Mouse (Mus musculus) lung, postnatal 25 days (tissue): Measurements from ENCODE around the gene 3100002H09Rik.
A peak's percentile ranks its signal among the peaks of the same experiment; 100 is the strongest.

Experiments used
- DNase-seq: peaks from one replicate; pipeline ENCODE4 v3.0.0; 2022; ENCODE audit warnings: low spot score

The 3100002H09Rik gene

DNA sequence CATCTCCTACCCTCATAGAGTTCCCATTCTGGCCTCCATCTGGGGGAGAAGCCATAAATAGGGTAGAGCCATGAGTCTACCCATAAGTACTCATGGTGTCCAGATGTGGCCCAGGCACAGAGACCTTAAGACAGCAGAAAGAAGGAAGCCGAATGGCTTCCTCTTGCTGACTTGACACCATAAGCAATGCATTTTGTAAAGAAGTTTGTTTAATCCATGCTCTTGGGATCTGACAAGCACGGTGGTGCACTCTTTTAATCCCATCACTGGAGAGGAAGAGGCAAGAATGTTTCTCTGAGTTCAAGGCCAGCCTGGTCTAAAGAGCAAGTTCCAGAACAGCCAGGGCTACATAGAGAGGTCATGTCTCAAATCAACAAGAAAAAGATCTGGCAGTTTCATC is at the start of gene 3100002H09Rik:
Gene 3100002H09Rik (minus strand): TSS at position 101 of the 400 bp plus-strand sequence.
- no peak for DNase-seq

DNA sequence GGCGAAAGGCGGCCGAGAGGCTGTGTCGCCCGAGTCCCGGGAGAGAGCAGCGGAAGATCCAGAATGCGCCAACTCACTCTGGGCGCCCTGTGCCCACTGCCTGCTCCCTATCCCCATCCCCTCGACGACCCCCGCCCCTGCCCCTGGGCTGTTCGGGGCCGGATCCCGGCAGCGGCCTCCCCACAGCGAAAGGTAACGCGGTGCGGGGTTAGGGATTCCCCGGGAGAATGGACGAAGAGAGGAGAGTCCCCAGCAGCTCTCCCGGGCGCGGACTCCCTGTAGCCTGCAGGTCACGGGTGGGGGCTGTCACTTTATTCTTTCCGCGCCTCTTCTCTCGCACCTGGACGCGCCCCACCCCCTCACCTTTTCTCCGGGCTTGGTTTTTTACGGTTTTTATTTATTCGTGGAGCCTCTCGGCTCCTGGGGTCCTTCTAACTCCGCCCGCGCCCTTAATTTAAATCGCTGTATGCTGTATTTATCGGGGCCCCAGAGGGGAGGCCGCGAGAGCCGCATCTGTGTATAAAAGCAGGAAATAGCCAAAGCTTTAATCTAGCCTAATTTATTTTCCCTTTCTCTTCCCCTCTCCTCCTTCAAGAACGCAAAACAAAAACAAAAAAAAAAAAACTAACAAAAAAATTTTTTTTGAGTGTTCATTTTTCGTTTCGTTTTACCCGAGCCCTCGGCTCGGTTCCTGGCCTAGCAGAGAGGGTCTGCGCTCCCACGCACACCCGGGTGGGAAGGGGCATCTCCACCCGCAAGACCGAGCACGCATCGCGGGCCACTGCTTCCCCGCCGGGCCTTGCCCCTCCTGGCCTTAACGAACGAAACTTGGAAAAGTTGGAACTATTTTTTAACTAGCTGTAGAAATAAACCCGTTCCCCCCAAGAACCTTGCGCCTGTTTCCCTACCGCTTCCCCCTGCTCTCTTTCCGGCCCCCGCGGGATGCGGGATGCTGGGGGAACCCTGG is 48.9 kb upstream of the 3100002H09Rik start:
- no peak for DNase-seq

DNA sequence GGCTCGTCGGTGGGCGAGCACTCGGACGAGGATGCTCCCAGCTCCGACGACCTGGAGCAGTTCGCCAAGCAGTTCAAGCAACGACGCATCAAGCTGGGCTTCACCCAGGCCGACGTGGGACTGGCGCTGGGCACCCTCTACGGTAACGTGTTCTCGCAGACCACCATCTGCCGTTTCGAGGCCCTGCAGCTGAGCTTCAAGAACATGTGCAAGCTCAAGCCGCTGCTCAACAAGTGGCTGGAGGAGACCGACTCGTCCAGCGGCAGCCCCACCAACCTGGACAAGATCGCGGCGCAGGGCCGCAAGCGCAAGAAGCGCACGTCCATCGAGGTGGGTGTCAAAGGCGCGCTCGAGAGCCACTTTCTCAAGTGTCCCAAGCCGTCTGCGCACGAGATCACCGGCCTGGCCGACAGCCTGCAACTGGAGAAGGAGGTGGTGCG is 47.8 kb upstream of the 3100002H09Rik start:
- DNase-seq = no peak

DNA sequence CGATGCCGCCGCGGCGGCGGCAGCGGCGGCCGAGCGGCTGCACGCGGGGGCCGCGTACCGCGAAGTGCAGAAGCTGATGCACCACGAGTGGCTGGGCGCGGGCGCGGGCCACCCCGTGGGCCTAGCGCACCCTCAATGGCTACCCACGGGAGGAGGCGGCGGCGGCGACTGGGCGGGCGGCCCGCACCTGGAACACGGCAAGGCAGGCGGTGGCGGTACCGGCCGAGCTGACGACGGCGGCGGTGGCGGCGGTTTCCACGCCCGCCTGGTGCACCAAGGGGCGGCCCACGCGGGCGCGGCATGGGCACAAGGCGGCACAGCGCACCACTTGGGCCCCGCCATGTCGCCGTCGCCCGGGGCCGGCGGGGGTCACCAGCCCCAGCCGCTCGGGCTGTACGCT is 47.2 kb upstream of the 3100002H09Rik start:
- DNase-seq = no peak

DNA sequence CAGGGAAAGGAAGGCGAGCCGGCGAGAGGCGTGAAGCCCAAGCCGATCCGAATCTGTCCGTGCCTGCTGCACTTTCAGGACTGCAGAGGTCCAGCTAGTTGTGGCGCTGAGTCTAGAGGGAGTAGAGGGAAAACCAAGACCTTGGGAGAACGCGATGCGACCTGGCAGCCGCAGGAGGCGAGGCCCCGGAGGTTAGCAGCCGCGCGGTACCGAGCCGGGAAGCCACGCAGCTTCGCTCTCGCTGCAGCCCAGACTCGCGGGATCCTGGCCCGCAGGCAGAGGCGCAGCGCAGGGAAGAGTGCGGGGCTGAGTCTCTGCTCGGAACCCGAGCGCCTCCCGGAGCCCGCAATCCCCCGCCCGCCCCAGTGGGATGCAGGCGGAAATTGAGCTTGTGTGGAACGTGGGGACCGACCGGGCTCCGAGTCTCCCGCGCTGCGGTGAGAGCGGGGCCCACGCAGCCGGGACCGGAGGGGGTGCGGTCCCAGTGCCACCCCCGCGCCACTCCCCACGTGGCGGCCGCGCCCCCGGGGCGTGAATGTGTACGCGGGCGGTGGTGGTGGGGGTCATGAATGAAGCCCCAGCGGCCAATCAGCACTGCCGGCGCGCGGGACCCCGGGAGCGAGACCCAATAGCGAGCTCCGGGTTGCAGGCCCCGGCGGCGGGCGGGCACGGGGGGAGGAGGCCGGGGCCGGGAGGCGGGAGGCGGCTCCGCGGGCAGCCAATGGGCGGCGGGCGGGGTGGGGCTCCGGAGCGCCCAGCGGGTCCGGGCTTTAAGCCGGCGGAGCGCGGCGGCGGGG is 46.4 kb upstream of the 3100002H09Rik start:
- peak; percentile 62 for DNase-seq

DNA sequence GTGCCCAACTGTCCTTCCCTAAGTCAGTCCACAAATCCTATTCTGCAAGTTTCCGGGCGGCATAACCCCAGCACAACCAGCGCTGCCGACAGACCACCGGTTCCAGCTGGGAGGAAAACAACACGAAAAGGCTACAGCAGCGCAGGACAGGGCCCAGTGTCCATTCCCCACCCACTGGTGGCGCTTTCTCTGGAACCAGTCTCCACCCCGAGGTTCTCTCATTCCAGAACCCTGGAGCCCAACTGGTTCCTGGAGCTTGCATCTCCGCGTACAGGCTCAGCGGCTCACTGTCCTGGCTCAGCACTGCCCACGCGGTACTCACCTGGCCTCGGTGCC is 45.9 kb upstream of the 3100002H09Rik start, which contains the start of gene Pou3f1:
Gene Pou3f1 (plus strand): TSS at position 290 of the 336 bp plus-strand sequence.
- no peak for DNase-seq

DNA sequence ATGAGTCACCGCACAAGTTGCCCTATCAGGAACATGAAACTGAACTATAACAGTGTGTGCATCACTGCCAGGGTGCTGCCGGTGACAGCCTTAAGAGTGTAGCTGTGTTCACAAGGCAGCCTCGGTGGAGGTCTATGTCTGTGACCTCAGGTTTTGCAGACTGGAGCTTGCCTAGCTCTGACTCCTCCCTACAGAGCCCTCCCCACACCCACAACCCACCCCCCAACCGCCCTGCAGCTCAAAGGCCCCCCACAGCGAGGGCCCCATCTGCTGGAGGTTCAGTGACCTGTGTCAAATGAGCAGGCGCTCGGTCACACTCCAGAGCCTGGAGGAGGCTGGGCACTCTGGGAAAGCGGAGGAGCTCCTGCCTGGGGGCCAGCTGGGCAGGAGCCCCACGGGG is 42.3 kb upstream of the 3100002H09Rik start:
- DNase-seq = no peak

DNA sequence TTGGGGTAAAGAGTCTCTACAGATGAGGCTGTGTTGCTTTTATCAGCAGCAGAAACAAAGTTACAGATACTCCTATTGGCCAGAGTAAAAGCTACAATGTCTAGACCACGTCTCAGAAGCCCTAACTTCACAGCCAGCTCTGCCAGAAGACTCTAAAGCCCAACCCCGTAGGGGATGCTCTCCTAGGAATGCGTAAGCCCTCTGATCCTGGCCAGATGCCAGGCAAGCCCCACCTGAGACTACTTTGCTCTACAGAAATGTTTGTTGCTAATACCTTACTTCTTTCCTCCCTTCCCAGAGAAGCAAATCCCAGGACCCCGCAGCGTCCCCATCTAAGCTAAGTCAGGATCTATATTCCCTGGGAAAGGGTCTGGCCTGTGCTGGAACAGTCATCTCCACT is 37.3 kb upstream of the 3100002H09Rik start:
- no peak for DNase-seq

DNA sequence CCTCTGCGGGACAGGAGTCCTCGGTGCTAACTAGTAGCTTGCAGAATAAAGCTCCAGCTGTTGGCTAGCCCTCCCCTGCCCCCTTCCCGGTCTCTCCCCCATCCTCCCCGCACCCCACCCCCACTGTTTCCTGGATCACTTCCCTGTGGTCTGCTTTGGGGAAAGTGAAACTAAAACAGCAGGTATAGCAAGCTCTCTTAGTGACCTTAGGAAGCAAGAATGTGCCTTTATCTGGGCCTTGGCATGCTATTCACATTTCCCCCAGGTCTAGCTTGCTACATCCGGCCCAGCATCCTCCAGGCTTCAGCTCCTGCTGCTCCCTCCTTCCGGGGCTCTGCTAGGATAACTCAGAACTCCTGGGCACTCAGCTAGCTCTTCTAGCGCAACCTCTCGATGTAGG is 36.0 kb upstream of the 3100002H09Rik start:
- no peak for DNase-seq

DNA sequence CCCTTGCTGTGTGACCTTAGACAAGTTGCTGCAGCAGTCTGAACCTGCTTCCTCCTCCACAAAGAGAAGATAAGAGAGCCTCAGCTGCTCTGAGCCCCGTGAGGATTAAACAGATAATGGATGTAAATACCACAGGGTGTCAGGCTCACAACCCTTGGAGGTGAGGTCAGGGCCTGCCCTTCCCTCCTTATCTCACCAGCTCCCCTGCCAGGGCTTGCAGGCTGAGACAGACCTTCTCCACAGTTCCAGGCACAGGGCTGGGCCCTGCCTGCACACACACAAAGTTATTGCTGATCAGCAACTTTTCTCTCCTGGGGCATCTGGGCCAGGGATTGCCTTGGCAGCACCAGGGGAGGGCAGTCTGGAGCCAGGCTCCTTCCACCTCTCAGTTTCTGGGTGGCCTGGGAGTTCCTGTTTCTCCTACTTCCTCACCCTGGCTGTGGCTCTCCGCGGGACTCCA is 34.4 kb upstream of the 3100002H09Rik start:
- DNase-seq = peak; percentile 27

DNA sequence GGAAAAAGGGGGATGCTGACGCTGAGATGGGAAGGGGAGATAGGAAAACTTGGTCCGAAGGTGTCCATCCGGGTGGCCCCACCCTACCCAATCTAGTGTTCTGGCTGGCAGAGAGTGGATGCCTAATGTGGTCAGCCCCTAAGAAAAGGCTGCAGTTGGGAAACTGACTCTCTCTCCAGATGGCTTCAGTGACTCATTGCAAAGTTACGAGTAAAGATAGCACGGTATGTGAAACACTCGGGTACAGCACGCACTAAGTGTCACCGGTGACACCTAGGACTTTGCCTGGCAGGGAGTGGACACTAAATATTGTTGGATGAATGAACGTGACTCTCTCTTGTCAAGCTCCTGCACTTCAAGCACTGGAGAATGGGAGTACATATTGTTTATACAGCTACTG is 33.3 kb upstream of the 3100002H09Rik start:
- no peak for DNase-seq

DNA sequence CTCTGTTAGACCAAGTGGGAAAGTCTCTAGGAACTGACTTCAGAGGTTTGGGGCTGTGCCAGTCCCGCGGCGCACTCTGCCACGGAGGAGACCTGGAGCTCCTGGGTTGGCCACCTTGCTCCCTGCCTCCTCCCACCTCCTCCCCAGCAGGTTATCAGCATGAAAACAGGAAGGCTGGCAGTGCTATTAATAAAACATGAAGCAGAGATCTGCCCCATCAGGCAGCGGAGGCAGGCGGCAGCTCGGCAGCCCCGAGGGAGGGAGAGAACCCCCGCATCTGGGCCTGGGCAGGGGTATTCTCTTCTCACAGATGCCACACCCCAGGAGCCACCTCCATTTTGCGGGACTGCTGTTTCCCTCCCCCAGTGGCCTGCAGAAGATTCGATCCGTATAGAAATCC is 29.1 kb upstream of the 3100002H09Rik start:
- no peak for DNase-seq

DNA sequence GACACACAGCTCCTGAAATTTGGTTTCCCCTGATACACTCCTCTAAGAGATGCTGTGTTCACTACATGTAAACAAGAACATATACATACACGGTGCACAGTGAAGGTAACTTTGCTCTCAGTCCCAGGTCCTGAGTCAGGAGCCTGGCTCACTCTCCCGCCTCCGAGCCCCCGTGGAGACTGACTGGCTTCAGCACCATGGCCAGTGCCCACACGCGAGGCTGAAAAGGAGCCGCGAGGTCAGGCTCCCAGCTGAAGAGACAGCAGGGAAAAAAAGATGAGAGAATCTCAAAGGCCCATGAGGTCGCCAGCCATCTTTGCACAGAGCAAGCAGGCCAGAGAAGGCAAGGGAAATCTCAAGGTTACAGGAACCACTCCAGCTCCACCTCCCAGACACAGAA is 22.7 kb upstream of the 3100002H09Rik start:
- no peak for DNase-seq

DNA sequence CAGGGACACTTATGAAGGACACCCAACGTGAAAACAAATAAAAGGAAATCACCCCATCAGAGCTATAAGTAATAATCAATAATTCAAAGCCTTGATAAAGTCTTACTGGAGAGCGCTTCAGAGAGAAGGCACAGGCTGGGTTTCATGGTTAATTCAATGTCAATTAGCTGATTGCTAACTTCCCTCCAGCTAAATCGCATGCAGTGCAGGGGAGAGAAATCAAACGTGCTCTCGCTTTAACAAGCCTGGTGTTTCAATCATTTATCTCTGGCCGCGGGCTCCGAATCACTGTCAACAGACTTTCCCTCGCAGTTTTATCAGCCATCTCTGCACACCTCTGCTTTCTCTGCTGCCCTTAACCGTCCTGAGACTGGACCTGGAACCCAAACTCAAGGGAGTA is 22.3 kb upstream of the 3100002H09Rik start:
- no peak for DNase-seq

DNA sequence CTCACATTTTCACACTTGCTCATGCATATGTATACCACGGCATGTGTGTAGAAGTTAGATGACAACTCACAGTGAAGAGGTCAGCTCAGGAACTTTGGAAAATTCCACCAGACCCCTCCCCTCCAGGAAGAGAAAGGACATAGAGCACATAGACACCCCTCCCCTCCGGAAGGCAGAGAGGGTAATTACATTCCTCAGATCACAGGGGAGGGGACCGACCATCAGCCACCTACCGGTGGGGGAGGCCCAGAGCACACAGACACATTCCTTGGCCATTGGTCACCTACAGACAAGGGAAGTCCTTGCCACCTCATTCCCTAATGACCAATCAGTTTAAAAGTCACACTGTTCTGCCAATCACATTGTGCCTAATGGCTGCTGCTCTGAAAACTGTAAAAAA is 20.9 kb upstream of the 3100002H09Rik start:
- DNase-seq = no peak

DNA sequence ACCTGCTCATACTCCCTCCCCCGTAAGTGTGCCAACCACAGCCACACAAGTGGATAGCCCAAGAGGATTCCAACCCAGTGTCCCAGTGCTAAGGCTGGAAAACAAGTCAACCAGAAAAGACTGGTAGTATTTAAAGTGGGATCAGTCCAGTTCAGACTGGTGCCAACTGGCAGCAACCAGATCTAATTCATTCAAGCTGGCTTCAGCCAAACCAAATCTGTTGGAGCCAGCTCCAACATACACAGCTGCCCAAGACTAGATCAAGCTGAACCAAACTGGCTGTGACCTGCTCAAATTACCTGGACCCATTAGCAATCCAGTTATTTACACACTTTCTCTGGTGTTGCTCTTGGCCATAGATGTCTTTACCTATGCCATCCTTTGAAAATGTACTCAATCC is 16.2 kb upstream of the 3100002H09Rik start:
- no peak for DNase-seq

DNA sequence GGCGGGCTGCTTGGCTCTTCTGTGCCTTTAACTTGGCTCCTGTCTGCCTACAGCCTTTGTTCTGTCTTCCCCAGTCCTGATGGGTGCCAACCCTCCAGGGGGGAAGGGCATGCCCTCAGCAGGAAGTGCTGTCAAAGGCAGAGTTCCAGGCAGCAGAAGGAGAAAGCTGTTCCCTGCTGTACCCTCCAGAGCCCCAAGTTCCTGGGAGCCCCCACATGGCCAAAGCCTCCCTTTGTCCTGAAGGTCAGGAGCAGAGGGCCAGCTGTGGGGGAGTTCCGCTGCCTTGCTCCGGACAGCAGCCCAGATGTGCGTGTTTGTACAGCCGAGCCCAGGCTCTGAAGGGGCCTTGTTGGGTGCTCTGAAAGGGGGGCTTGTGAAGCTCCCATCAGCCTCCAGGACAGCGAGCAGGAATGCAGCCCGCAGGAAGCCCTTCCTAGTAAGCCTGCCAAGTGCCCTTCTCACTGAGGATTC is 13.5 kb upstream of the 3100002H09Rik start:
- no peak for DNase-seq

DNA sequence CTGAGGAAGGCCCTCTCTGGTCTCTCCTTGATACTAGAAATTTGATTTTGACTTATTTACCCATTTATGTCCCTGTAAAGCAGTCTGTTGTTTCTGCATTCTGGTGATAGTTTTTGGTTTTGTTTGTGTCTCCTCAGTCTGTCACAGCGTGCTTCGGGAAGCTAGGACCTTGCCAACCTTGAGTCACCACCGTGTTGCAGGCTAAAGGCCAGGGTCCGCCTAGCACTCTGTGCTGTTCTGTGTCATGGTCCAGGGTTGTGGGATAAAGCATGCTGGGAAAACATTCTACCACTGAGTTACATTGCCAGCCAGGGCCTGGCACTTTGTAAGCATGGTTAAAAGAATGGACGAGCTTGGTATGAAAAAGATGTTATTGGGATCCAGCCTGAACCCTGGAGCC is 12.0 kb upstream of the 3100002H09Rik start:
- DNase-seq = no peak

DNA sequence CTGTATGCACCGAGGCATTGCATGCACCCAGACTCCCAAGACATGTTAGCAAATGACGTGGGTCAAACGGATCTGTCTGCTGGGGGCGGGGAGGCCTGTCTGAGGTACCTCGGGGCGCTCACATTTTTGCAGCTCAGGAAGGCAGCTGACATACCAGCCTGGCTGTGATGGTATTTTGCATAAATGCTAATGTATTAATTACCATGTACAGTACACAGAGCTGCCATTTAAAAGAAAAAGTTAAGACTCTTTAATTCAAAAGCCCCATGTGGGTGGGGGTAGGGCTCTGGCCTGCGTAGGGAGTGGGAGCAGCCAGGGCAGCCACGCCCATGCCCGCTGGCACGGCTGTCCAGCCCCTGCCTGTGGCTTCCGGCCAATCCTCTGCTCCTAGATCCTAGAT is 10.8 kb upstream of the 3100002H09Rik start:
- DNase-seq = no peak

DNA sequence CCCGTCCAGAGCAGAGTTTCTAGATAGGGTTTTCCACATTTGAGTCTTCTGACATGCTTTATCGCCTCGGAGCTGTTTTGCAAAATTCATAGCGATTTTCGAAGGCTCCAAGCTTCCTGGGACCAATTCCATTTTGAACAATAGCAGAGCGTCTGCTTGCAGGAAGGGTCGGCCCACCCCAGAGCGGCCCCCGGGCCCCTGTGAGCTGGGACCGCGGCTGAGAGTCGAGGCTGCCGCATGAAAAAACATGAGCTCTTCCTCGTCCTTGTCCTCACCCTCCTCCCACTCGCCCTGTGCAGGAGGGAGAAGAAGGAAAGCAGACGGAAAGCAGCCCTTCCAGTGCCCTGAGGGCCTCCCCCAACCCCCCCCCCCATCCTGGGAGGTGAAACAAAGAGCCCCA is 8.0 kb upstream of the 3100002H09Rik start:
- no peak for DNase-seq

DNA sequence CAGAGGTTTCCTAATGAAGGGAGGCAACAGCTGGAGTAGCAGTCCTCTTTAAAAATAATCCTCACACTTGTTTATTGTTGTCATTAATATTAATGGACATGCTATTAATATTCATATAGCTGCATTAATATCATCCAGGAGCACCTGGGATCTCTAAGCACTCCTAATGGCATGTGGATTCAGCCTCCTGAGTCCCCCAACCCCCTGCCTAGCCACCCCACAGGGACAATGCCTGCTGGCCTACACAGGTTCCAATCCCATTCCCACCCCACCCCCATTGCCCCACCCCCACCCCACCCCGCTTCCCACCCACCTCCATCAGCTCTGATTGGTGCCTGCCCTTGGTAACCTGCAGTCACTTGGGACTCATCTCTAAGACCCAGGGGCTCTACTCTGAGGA is 6.0 kb upstream of the 3100002H09Rik start:
- DNase-seq = no peak

DNA sequence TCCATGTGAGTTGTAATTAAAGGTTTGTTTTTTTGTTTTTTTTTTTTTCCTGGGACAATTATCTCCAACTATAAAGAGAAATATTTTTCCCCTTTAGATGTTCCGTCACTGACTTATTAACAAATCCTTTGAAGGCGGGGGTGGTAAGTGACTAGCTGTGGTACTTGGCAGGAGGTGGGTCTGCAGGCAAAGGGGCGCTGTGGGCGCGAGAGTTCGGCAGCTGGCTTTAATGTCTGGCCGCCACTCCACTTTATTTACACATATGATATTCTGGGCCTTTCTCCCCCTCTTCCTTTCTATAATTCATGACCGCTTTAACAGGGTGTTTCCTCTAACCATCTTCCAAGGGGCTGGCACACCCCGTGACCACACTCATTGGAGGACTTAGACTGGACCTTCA is 5.4 kb upstream of the 3100002H09Rik start:
- DNase-seq = no peak
